Mouse (Mus musculus) G1E (cell line): Measurements from ENCODE around the gene Gadd45gip1.

Experiments used
- CTCF ChIP-seq: IDR thresholded peaks from 2 replicates; pipeline ENCODE4 v1.5.1; 2012; ENCODE audit warnings: low read depth, low read length, inconsistent platforms, mixed read lengths
- GATA1 ChIP-seq: IDR thresholded peaks from 2 replicates; pipeline ENCODE4 v1.6.1; 2012; ENCODE audit warnings: borderline replicate concordance, low read length, inconsistent platforms, mixed read lengths
- POLR2AphosphoS5 ChIP-seq: IDR thresholded peaks from 2 replicates; pipeline ENCODE4 v1.6.1; 2012; ENCODE audit warnings: low read depth, low read length, inconsistent platforms; ENCODE audit not compliant: insufficient replicate concordance
- TAL1 ChIP-seq: conservative IDR thresholded peaks from 2 replicates; pipeline ENCODE4 v1.6.1; 2012; ENCODE audit warnings: low read depth, low read length, inconsistent platforms, mixed read lengths

- TF ChIP-seq CTCF, result no peak
- TF ChIP-seq TAL1, result peak; percentile 80
- TF ChIP-seq POLR2AphosphoS5, result no peak; the same call in 1 of the 2 replicates
- no peak for TF ChIP-seq GATA1
These were observed 16.5 kb downstream of the Gadd45gip1 start for GRCm38 (mm10) chr8:84847684-84848435.
